Mouse (Mus musculus) liver, adult (tissue): Measurements from ENCODE around the gene Sult1a1.

Experiments
- GATA4 ChIP-seq: IDR thresholded peaks from 2 replicates; pipeline ENCODE4 v1.6.1; 2014; ENCODE audit warnings: mild to moderate bottlenecking, low read length; ENCODE audit not compliant: insufficient replicate concordance

Gene Sult1a1

GRCm38 (mm10) chr7:126676207-126676606 lies at the start of gene Sult1a1:
Gene Sult1a1 (minus strand): TSS chr7:126676432.
- no peak for TF ChIP-seq GATA4

DNA sequence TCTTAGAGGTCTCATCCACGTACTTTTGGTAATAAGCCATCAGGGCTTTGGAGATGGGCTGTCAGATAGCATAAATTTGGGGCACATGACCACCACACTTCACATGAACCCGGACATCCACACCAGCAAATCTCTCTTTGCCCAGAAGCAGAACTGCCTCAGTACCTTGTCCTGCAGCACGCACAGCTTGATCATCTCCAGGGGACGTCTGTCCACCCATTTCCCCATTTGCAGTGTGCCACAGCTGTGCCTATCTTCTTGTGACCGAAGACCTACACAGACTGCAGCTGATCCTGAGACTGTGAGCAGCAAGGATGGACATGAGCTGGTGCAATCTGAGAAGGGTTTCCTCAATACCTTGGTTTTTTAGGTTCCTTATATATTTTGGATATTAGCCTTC lies 49.4 kb upstream of the Sult1a1 start:
- no peak for TF ChIP-seq GATA4

DNA sequence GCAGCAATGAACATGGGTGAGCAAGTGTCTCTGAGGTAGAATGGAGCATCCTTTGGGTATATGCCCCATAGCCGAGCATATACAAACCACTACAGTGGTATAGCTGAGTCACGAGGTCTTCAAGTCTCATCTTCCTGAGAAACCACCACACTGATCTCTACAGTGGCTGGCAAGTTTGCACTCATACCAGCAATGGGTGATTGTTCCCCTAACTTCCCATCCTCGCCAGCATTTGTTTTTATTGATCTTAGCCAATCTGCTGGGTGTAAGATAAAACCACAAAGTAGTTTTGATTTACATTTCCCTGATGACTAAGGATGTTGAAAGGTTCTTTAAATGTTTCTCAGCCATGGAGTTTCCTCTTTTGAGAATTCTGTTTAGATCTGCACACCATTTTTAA lies 48.8 kb upstream of the Sult1a1 start:
- TF ChIP-seq GATA4 = no peak

GRCm38 (mm10) chr7:126721635-126722034 lies 45.4 kb upstream of the Sult1a1 start:
- TF ChIP-seq GATA4 = no peak

DNA sequence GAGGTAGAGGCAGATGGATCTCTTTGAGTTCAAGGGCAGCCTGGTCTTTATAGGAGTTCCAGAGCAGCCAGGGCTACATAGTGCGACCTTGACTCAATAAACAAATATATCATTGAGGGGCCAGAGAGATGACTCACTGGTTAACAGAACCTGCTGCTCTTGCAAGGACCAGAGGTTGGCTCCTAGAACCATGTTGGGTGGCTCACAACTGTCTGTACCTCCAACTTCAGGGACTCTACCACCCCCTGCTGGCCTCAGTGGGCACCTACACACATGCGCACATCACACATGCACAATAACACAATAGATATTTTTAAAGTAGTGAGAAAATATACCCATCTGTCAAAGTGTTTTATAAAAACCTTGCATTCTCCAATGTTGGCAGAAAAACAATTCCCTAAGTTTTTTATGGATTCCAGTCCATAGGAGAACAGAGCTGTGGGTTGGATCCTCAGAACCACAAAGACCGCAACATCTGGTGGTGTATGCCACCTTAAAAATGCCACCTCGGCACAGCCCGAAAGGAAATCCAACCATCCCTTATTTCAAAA lies 42.6 kb upstream of the Sult1a1 start:
- TF ChIP-seq GATA4 = no peak

DNA sequence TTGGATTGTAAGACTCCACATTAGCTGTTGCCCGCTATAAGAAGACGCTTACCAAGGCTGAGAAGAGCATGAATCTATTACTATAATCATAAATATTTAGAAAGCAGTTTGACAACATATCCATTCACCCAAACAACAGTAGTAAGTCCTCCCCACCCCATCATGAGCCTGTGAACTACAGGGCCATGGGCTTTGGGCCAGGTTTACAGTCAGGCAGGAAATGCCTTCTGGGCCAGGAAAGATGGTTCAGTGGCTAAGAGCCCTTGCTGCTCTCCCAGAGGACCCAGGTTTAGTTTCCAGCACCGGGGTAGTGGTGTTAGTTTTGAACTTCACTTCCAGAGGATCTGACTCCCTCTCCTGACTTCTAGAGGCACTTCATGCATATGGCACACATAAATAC lies 41.3 kb upstream of the Sult1a1 start:
- TF ChIP-seq GATA4 = no peak

- no peak for TF ChIP-seq GATA4
These were observed 39.4 kb upstream of the Sult1a1 start for GRCm38 (mm10) chr7:126715679-126716078.

- TF ChIP-seq GATA4 = no peak
These were observed 35.7 kb upstream of the Sult1a1 start for GRCm38 (mm10) chr7:126711910-126712309.

- no peak for TF ChIP-seq GATA4
These were observed 34.0 kb upstream of the Sult1a1 start for GRCm38 (mm10) chr7:126710266-126710665.

DNA sequence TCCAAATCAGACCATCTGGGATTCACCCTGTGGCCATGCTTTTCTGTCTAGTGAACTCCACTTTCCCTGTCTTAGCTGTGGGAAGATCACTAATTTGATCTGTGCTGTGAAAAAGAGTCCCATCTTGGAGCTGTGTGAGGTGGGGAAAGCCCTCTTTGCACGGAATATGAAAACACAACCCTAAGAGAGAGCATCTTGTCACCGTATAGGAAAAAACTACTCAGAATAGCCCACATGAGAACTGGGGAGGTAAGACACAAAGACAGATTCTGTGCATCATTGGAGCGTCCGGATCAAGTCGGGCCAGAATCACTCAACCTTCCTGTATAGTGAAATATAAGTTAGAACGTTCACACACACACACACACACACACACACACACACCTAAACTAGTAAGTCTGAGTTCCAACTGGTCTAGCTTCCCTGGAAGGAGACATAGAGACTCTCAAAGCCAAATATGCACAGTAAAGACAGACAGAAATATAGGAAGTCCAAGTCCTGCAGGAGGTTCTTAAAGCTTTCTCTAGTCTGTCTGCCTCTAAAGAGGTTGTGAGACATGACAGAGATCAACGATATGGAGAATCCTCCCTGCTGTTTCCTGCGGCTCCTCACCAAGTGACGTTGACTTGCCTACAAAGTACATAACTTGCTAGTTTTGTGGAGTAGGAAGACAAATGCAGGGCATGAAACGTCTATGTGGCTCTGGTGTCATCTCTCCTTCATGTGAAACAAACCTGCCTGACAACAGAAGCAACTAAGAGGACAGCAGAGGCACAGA lies 32.1 kb upstream of the Sult1a1 start:
- TF ChIP-seq GATA4 = no peak

- TF ChIP-seq GATA4 = no peak
These were observed 31.4 kb upstream of the Sult1a1 start, which contains the start of gene Coro1a for GRCm38 (mm10) chr7:126707442-126708174. Gene Coro1a (minus strand): TSS chr7:126707787.

GRCm38 (mm10) chr7:126704121-126704980 lies 28.1 kb upstream of the Sult1a1 start:
- no peak for TF ChIP-seq GATA4

DNA sequence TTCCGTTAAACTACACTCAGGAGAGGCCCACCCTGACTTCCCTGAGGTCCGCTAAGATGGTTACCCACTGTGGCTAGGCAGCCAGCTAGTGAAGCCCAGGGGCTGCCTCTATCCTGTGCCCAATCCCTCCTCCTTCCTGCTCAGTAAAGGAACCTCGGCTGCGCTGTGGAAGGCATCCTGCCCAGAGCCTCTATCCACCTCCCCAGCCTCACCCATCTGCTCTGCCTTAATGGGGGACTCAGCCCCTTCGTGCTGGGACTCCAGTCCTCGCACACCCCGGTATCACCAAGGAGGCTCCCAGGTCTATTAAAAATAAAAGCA lies 27.5 kb upstream of the Sult1a1 start:
- TF ChIP-seq GATA4 = no peak

- no peak for TF ChIP-seq GATA4
These were observed 26.9 kb upstream of the Sult1a1 start for GRCm38 (mm10) chr7:126702861-126703756.
